ENCODE assay signal across 14 mouse cellular contexts in the genomic region with DNA sequence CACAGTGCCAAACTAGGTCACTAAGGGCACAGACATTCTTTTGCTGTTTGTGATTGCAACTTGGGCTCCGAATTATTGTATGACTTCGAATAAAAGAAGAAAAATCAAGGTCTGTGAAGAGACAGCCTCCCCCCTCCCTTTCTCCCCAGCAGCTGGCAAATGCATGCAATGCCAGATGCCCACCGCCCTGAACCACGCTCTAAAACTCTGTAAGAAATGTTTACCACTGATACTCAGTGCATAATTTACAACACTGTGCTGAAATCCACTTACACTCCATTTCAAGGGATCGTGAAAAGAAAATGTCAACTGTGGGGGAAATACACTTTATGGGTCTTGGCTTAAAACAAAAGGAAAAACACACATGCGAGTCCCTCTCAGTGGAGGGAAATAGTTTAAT.
DNase-seq lines count a peak whose midpoint lies in the region; ATAC-seq lines count a peak whose summit lies in the region.
"Had no signal": no experiment of that assay in that cellular context is flagged by ENCODE, and none has a peak within 500 bp of the region (broad histone marks: within the 10 kb centered on the region; RNA-seq: fewer than 3 reads in every experiment).

No protein-coding gene starts in this region.

- WGBS in kidney, embryonic 15.5 days, result 53% methylated on average over 6 of the region's 6 CpGs
- WGBS in intestine, embryonic 16.5 days, result 60% methylated on average over 6 of the region's 6 CpGs

- H3K4me2 ChIP-seq in kidney, embryonic 15.5 days, result no peak overlapping the region
- H3K4me2 ChIP-seq in intestine, embryonic 16.5 days (ENCODE audit: low read depth, low read length), result no peak overlapping the region
- H3K4me2 ChIP-seq: heart, embryonic 11.5 days; liver, embryonic 11.5 days; lung, embryonic 14.5 days had no signal

- H3K9ac ChIP-seq in kidney, embryonic 15.5 days, result no peak overlapping the region
- no peak overlapping the region for H3K9ac ChIP-seq in intestine, embryonic 16.5 days (ENCODE audit: low read depth, low read length)
- H3K9ac ChIP-seq: lung, embryonic 14.5 days had no signal

- intact Hi-C loops in heart, postnatal 36 days (cut with DNase I), result no loop called here

- H3K9me3 ChIP-seq in kidney, embryonic 15.5 days (replicated peaks), result no peaks in the 10 kb centered on the region
- no peaks in the 10 kb centered on the region for H3K9me3 ChIP-seq in intestine, embryonic 16.5 days (ENCODE audit: control insufficient read depth, low read length)
- H3K9me3 ChIP-seq: G1E had no signal

- no peak overlapping the region for H3K4me3 ChIP-seq in kidney, embryonic 15.5 days (replicated peaks)
- H3K4me3 ChIP-seq in intestine, embryonic 16.5 days (ENCODE audit: low read length), result no peak overlapping the region

- no peaks in the 10 kb centered on the region for H3K36me3 ChIP-seq in kidney, embryonic 15.5 days
- no peaks in the 10 kb centered on the region for H3K36me3 ChIP-seq in intestine, embryonic 16.5 days (ENCODE audit: control insufficient read depth, insufficient read depth, low read length)

- DNase-seq in kidney, postnatal 36 days, result no peak
- DNase-seq in retina, postnatal 1 day, result peak; percentile 25
- DNase-seq in retina, embryonic 14.5 days (ENCODE audit: low spot score), result no peak
- no peak for DNase-seq in adrenal gland, adult (ENCODE audit: inconsistent age in 2 of 2, low spot score in 1 of 2)
- DNase-seq in heart, postnatal 36 days, result no peak
- DNase-seq in right cerebral cortex, postnatal 36 days (ENCODE audit: low spot score in 2 of 2), result no peak
- DNase-seq: adrenal gland, adult 2 months; cerebellum, adult 9-10 months; lung, embryonic 14.5 days had no signal

- peaks cover 49% of the 10 kb centered on the region for H3K4me1 ChIP-seq in kidney, embryonic 15.5 days
- peaks cover 21% of the 10 kb centered on the region for H3K4me1 ChIP-seq in intestine, embryonic 16.5 days (ENCODE audit: control insufficient read depth, insufficient read depth, low read length)

- no peak for ATAC-seq in kidney, embryonic 15.5 days (replicated peaks; ENCODE audit: low FRiP score)
- ATAC-seq in intestine, embryonic 16.5 days, result no peak

- H3K27me3 ChIP-seq in kidney, embryonic 15.5 days, result no peaks in the 10 kb centered on the region
- no peaks in the 10 kb centered on the region for H3K27me3 ChIP-seq in intestine, embryonic 16.5 days (replicated peaks; ENCODE audit: control insufficient read depth, insufficient read depth, low read length)

- H3K27ac ChIP-seq in kidney, embryonic 15.5 days, result peak overlapping the region; percentile 57; the same call in 1 of the 2 replicates
- peak overlapping the region; percentile 60 for H3K27ac ChIP-seq in intestine, embryonic 16.5 days (ENCODE audit: low read length)
